Mouse (Mus musculus): ENCODE data around the gene Lyve1.

Lyve1 gene

GRCm38 (mm10) chr7:110809585-110810557 is 53.2 kb downstream of the Lyve1 start:
- DNase-seq (ENCODE audit: low spot score in 2 of 2) = no peak

GRCm38 (mm10) chr7:110808962-110809361 is 54.1 kb downstream of the Lyve1 start:
- DNase-seq (ENCODE audit: low spot score in 2 of 2) = no peak

- no peak for DNase-seq (ENCODE audit: low spot score in 2 of 2)
Measured at GRCm38 (mm10) chr7:110807460-110808030, 55.5 kb downstream of the Lyve1 start.

GRCm38 (mm10) chr7:110804266-110804665 is 58.8 kb downstream of the Lyve1 start:
- DNase-seq (ENCODE audit: low spot score in 2 of 2) = no peak

- DNase-seq (ENCODE audit: low spot score in 2 of 2) = no peak
Measured at GRCm38 (mm10) chr7:110803131-110803530, 59.9 kb downstream of the Lyve1 start.

GRCm38 (mm10) chr7:110801028-110801427 is 62.0 kb downstream of the Lyve1 start:
- DNase-seq (ENCODE audit: low spot score in 2 of 2) = peak; percentile 89 to 92

Measured in frontal cortex, postnatal 25 days (tissue).